ENCODE assay signal across 25 mouse cellular contexts in genomic region chr12:106528521-106528920, GRCm38 (mm10).
DNase-seq lines count a peak whose midpoint lies in the region; ATAC-seq and TF ChIP-seq lines count a peak whose summit lies in the region.
"Had no signal": no experiment of that assay in that cellular context is flagged by ENCODE, and none has a peak within 500 bp of the region (broad histone marks: within the 10 kb centered on the region; RNA-seq: fewer than 3 reads in every experiment).

No protein-coding gene starts in this region.

- peak overlapping the region; percentile 20; the same call in 1 of the 2 replicates for H3K4me2 ChIP-seq in heart, embryonic 12.5 days
- H3K4me2 ChIP-seq in midbrain, embryonic 13.5 days (replicated peaks), result peak overlapping the region; percentile 31
- H3K4me2 ChIP-seq in midbrain, embryonic 14.5 days (ENCODE audit: low read length), result peak overlapping the region; percentile 6; the same call in 1 of the 2 replicates
- H3K4me2 ChIP-seq: liver, embryonic 12.5 days; stomach, embryonic 15.5 days had no signal

- no peak overlapping the region for H3K27ac ChIP-seq in cerebellum, adult 2 months (ENCODE audit: insufficient read depth, low read length)
- H3K27ac ChIP-seq in heart, embryonic 12.5 days (ENCODE audit: poor library complexity, severe bottlenecking), result no peak overlapping the region
- no peak overlapping the region for H3K27ac ChIP-seq in midbrain, embryonic 13.5 days
- H3K27ac ChIP-seq in midbrain, embryonic 10.5 days (replicated peaks), result no peak overlapping the region
- H3K27ac ChIP-seq in midbrain, embryonic 14.5 days (replicated peaks; ENCODE audit: low read depth, low read length), result peak overlapping the region; percentile 5; the same call in 1 of the 2 replicates
- H3K27ac ChIP-seq: embryonic facial prominence, embryonic 15.5 days; heart, adult 2 months; kidney, embryonic 15.5 days; limb, embryonic 13.5 days; liver, embryonic 12.5 days; neural tube, embryonic 12.5 days; stomach, embryonic 15.5 days had no signal

- WGBS in cerebellum, adult 2 months, result 14% methylated on average over 10 of the region's 10 CpGs
- WGBS in heart, embryonic 12.5 days, result 20% methylated on average over 10 of the region's 10 CpGs
- 34% methylated on average over 10 of the region's 10 CpGs for WGBS in midbrain, embryonic 13.5 days
- WGBS in midbrain, embryonic 10.5 days, result 52% methylated on average over 10 of the region's 10 CpGs
- 32% methylated on average over 10 of the region's 10 CpGs for WGBS in midbrain, embryonic 14.5 days

- H3K27me3 ChIP-seq in cerebellum, adult 2 months (ENCODE audit: control insufficient read depth, insufficient read depth, low read length), result no peaks in the 10 kb centered on the region; the same call in 1 of the 2 replicates
- H3K27me3 ChIP-seq in heart, embryonic 12.5 days (replicated peaks), result peaks cover 28% of the 10 kb centered on the region
- no peaks in the 10 kb centered on the region for H3K27me3 ChIP-seq in midbrain, embryonic 13.5 days
- H3K27me3 ChIP-seq in midbrain, embryonic 10.5 days (ENCODE audit: low read depth, poor library complexity, severe bottlenecking), result peaks cover 20% of the 10 kb centered on the region
- H3K27me3 ChIP-seq in midbrain, embryonic 14.5 days (ENCODE audit: control insufficient read depth, insufficient read depth, low read length), result no peaks in the 10 kb centered on the region
- H3K27me3 ChIP-seq: embryonic facial prominence, embryonic 15.5 days; megakaryocyte, embryonic 14.5 days; neural tube, embryonic 12.5 days; stomach, embryonic 15.5 days had no signal

- H3K9ac ChIP-seq in heart, embryonic 12.5 days, result no peak overlapping the region
- no peak overlapping the region for H3K9ac ChIP-seq in midbrain, embryonic 13.5 days (replicated peaks)
- H3K9ac ChIP-seq in midbrain, embryonic 14.5 days (replicated peaks; ENCODE audit: low read length), result no peak overlapping the region
- H3K9ac ChIP-seq: embryonic facial prominence, embryonic 15.5 days; kidney, embryonic 15.5 days; limb, embryonic 13.5 days; liver, embryonic 12.5 days; neural tube, embryonic 12.5 days; stomach, embryonic 15.5 days had no signal

- no peak for ATAC-seq in heart, embryonic 12.5 days (ENCODE audit: insufficient number of reproducible peaks, low FRiP score)
- ATAC-seq in midbrain, embryonic 13.5 days, result no peak
- no peak for ATAC-seq in midbrain, embryonic 14.5 days (ENCODE audit: low FRiP score, low TSS enrichment)
- ATAC-seq: activated CD4-positive, CD25-positive, alpha-beta regulatory T cell, adult 4 months; hindbrain, embryonic 16.5 days; liver, embryonic 12.5 days had no signal

- H3K9me3 ChIP-seq in heart, embryonic 12.5 days (replicated peaks), result peaks cover 4% of the 10 kb centered on the region; the same call in 1 of the 2 replicates
- no peaks in the 10 kb centered on the region for H3K9me3 ChIP-seq in midbrain, embryonic 13.5 days
- peaks cover 6% of the 10 kb centered on the region; the same call in 1 of the 2 replicates for H3K9me3 ChIP-seq in midbrain, embryonic 10.5 days (replicated peaks)
- no peaks in the 10 kb centered on the region; the same call in 1 of the 2 replicates for H3K9me3 ChIP-seq in midbrain, embryonic 14.5 days (ENCODE audit: control insufficient read depth, low read length)
- H3K9me3 ChIP-seq: embryonic facial prominence, embryonic 15.5 days; kidney, embryonic 15.5 days; liver, embryonic 12.5 days; neural tube, embryonic 12.5 days; stomach, embryonic 15.5 days had no signal

- TF ChIP-seq CTCF in cerebellum, adult 2 months (IDR thresholded peaks at IDR 0.05; ENCODE audit: borderline replicate concordance, insufficient read depth, low read depth, low read length), result no peak

- no peaks in the 10 kb centered on the region for H3K4me1 ChIP-seq in cerebellum, adult 2 months (ENCODE audit: control insufficient read depth, insufficient read depth, low read length)
- peaks cover 16% of the 10 kb centered on the region for H3K4me1 ChIP-seq in heart, embryonic 12.5 days (replicated peaks)
- H3K4me1 ChIP-seq in midbrain, embryonic 13.5 days (replicated peaks), result peaks cover 24% of the 10 kb centered on the region
- H3K4me1 ChIP-seq in midbrain, embryonic 10.5 days, result peaks cover 17% of the 10 kb centered on the region
- H3K4me1 ChIP-seq in midbrain, embryonic 14.5 days (ENCODE audit: control insufficient read depth, insufficient read depth, low read length), result peaks cover 19% of the 10 kb centered on the region
- H3K4me1 ChIP-seq: liver, embryonic 12.5 days; megakaryocyte, embryonic 14.5 days; stomach, embryonic 15.5 days had no signal

- no peak overlapping the region for H3K4me3 ChIP-seq in cerebellum, adult 2 months (replicated peaks; ENCODE audit: insufficient read depth, low read depth, low read length)
- no peak overlapping the region for H3K4me3 ChIP-seq in heart, embryonic 12.5 days
- no peak overlapping the region for H3K4me3 ChIP-seq in midbrain, embryonic 13.5 days (replicated peaks)
- no peak overlapping the region for H3K4me3 ChIP-seq in midbrain, embryonic 10.5 days
- H3K4me3 ChIP-seq in midbrain, embryonic 14.5 days (replicated peaks; ENCODE audit: low read depth, low read length), result no peak overlapping the region
- H3K4me3 ChIP-seq: embryonic facial prominence, embryonic 15.5 days; heart, adult 2 months; kidney, embryonic 15.5 days; limb, embryonic 13.5 days; liver, embryonic 12.5 days; megakaryocyte, embryonic 14.5 days; neural tube, embryonic 12.5 days; stomach, embryonic 15.5 days had no signal

- H3K36me3 ChIP-seq in heart, embryonic 12.5 days, result no peaks in the 10 kb centered on the region
- H3K36me3 ChIP-seq in midbrain, embryonic 13.5 days, result no peaks in the 10 kb centered on the region
- H3K36me3 ChIP-seq in midbrain, embryonic 10.5 days, result no peaks in the 10 kb centered on the region
- H3K36me3 ChIP-seq in midbrain, embryonic 14.5 days (ENCODE audit: control insufficient read depth, insufficient read depth, low read length), result no peaks in the 10 kb centered on the region
- H3K36me3 ChIP-seq: embryonic facial prominence, embryonic 15.5 days; kidney, embryonic 15.5 days; limb, embryonic 13.5 days; liver, embryonic 12.5 days; neural tube, embryonic 12.5 days; stomach, embryonic 15.5 days had no signal

- DNase-seq in cerebellum, postnatal 10 days, result peak; percentile 25 to 27
- no peak for DNase-seq in cerebellum, adult 2 months
- DNase-seq in heart, adult 8-10 months (ENCODE audit: low spot score), result no peak
- DNase-seq in midbrain, embryonic 10.5 days (ENCODE audit: low spot score), result no peak
- peak; percentile 58 for DNase-seq in midbrain, embryonic 14.5 days
- no peak for DNase-seq in lung, postnatal 25 days (ENCODE audit: low spot score)
- DNase-seq: adrenal gland, adult 8-10 months; cerebellum, adult 9-10 months; gastrocnemius, postnatal 14 days; heart, adult 2 months; kidney, adult 11 months; kidney, postnatal 36 days; lung, adult 2 months; lung, postnatal 36 days had no signal

- TF ChIP-seq POLR2A in cerebellum, adult 2 months (IDR thresholded peaks at IDR 0.05; ENCODE audit: borderline replicate concordance, insufficient read depth, low read length), result no peak

Comparison
In these comparisons a context has a peak if more than half of its experiments do, and no peak if none do; other contexts are left out.
1. DNase-seq: peak in cerebellum, postnatal 10 days (2 of 2) and midbrain, embryonic 14.5 days (single experiment); none in cerebellum, adult 2 months (0 of 2), heart, adult 8-10 months (single experiment), midbrain, embryonic 10.5 days (single experiment) and lung, postnatal 25 days (single experiment).
2. Peak in every context shown above with its lines, with median percentiles within 50 percentile points of each other: H3K4me2 ChIP-seq.